Mouse (Mus musculus) layer of hippocampus, postnatal 14 days (tissue): ENCODE data around the gene Cdh12. TPM values are rescaled to one million over a fixed set of nuclear protein-coding genes. Genes with fewer than 3 reads are reported as not detected.
"Not testable (repeated sequence)": the region's sequence is repeated elsewhere in the genome, so short reads cannot be mapped to it uniquely, and the experiment has no call there.

Source experiments
- DNase-seq, 2 experiments: peaks; one replicate each; pipeline ENCODE4 v3.0.0; 2021 to 2022; ENCODE audit warnings: low spot score in 2 of 2, mixed read lengths in 1 of 2
- total RNA-seq, 2 experiments: library from RNA; stranded (reverse); gene quantifications; 2 replicates each; pipeline ENCODE4 v1.2.3; 2021

Gene Cdh12
- total RNA-seq, 2 experiments from 2014 or later, result 23.6 to 28.6 TPM

DNA sequence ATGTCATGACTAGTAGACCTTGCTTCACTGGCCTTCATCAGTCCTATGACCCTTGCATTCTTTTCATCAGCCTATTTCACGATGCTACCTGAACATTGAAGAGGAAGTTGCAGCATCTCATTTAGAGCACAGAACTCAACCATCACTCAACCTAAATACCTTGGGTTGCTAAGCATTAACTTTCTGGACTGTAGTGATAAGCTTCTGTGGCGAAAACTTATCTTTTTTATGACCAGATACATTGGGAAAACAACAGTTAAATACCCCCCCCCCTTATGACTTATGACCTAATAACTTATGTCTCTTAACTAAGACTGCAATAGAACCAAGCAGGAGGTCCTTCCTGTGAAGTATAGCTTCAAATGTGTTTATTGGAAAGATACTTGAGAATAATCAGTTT, 620.2 kb downstream of the Cdh12 start:
- DNase-seq, result no peak

DNA sequence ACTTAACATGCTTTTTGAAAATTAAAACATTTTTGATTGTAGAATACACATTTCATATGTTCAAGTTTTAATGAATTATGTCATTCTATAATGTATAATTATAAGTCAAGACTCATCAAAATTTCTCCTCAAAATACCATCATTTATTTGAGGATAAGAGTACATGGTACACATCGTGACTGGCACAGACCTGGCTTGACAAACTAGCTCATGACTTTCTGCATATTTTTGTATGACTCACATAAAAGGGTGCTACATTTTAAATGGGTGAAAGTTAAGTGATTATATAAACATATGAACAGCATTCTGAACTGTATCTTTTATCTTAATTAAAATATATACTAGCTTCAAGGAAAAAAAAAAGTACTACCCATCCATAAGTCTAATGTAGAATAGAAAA, 643.8 kb downstream of the Cdh12 start:
- DNase-seq, result no peak

DNA sequence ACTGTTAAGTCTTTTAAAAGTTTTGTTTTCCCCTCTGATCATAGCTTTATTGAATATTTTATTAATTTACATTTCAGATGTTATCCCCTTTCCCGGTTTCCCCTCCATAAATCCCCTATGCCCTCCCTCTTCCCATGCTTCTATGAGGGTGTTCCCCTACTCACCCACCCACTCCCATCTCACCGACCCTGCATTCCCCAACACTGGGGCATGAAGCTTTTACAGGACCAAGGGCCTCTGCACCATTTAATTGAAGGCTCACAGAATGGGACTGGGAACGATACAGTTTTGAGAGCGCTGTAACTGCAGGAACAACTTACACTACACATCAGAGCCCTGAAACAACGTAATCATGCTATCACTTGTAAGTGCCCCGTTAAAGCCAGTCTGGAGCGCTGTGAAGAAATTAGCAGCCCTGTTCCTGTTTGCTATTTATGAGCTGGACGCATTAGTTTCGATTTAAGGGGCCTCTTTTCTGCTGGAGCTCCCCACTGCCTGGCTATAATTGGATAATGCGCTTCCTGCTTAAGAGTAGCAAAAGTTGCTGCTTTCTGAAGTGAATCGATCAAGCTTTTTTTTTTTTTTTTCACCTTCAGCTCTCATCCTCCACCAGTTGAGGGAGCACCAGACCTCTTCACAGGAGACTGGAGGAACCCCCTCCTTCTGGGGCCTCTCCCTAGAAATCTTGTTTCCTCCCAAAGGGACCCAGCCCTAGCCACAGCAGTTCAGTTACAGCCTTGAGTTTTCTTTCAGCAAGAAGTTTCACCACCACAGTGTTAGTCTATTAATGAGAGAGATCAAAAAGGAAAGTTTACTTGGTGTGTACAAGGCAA, 660.2 kb downstream of the Cdh12 start:
- peak; percentile 14 to 18 for DNase-seq

DNA sequence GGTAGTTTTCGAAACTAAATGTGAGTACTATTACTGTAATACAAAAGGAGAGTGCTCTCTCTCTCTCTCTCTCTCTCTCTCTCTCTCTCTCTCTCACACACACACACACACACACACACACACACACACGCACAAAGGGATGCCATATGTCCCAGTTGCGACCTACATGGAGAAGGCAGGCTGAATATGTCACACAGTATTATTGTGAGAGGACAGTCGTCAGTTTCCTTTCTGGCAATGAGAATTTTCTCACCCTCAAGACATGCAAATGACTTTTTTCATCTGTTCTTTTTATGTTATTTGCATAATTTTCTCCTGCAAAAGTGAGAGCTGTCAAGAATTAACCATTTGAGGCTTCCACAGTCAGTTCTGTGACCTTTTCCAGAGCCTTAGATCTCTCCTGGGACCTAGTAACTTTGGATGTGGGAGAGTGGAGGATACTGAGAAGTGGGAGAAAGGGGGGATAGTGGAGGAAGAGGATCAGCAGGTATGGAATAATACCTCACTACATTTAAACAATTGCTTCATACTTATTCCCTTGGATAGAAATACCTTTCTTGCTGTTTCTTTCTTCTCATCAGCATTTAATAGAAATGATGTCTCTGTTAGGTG, 660.9 kb downstream of the Cdh12 start:
- peak in 1 of 2 experiments; percentile 7 for DNase-seq

DNA sequence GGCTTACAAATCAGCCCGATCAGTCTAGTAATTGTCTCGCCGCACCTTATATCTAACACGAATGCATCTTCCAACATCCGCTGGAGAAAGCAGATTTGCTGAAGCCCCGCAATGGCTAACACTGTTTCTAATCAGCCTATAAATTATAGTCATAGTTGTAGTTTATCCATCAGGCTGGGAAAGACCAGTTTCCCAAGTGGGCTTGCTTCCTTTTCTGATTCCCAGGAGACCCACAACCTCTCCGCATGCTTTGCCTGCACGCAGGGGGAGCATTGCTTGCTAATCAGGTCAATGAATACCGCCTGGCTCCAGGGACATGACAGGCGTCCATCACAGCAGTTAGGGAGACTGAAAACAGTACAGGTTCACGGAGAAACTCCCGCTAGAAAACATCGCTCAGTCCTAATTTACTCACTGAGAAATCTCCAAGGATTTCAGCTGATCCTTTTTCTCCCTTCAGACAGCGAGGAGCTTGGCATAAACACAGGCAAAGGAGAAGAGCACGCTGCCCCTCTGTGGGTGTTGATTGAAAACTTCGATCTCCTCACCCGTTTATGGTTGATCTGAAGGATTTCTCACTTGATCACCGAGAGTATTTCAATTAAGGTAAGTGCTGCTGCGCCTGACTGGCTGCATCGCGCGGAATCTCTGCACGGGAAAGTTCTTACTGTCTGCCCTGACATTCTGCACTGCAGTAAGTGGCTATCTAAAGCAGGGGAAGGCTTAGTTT, 662.0 kb downstream of the Cdh12 start:
- peak; percentile 28 to 46 for DNase-seq

DNA sequence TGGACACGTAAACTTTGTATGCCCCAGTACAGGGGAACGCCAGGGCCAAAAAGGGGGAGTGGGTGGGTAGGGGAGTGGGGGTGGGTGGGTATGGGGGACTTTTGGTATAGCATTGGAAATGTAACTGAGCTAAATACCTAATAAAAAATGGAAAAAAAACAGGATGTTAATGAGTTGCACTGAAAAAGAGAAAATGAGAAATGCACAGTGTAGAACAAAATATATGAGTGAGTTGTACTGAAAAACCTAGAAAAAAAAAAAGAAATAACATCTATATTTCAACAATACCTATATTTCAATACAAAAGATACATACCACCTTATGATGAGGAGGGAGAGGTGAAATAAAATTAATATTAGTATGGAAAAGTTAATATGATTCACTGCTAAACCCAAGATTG, 665.7 kb downstream of the Cdh12 start:
- not testable (repeated sequence) for DNase-seq

DNA sequence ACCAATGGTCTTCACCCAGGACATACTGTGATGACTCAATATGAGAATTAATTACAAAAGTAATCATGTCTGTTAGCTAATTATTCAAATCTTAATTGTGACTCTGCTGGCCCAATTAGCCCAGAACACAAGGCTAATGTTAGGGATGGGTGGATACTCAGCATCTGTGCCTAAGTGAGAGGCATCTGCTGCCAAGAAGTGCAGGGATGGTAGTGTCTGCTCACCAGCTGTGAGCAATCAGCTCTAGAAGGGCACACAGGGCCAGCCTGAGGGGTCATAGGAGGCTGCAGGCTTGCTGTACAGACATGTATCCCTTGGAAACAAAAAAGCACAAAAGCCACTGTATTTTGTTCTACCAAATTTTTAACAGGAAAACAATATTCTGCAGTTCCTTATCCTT, 681.6 kb downstream of the Cdh12 start:
- peak in 1 of 2 experiments; percentile 7 for DNase-seq

DNA sequence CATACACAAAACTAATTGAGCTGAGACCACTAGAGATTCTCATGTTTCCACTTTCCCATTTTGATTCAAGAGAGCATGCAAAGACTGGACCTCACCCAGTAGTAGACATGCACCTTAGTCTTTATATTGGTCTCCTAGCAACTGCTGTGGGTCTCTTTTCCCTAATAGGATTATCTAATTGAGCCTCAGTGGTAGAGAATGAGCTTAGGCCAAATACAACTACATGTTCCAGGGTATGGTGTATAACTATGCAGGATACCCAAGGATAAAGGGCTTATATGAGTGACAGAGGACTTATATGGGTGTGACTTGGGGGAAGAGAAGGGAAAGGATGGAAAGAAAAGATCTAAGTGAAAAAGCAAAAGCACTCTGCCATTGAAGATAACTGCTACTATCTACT, 683.9 kb downstream of the Cdh12 start:
- no peak for DNase-seq

DNA sequence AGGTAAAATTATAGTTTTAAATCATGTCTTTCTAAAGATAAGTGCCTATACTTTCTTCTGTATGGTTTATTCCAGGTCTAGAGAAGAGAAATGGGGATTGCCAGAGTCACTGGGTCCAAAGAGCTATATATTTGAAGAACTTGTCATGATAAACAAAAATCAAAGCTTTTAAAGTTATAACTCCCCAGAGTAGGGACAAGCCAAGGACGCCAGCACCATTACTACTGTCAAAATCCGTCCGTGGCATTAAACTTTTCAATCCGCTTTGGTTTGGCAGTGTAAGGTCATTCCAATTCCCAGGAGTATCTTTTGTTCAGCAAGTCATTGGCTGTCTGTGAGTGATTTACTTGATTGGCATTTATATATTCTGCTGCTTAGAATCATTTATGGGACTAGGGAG, 697.8 kb downstream of the Cdh12 start:
- no peak for DNase-seq

DNA sequence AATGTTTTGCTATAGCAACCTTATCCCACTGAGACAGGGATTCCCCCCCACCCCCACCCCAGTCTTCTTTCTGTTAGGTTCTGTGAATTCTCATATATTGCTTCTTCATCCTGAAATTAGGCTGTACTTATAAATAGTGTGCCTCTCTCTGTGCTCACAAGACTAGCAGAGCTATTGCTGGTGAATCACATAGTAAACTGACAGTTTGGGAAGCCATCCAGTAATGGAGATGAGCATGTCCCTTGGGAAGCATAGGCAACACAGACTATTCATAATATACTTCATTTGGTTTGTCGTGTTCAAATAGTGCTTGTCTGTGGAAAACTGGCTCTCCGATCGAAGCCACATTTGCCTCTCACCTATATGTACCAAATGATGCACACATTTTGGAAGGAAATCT, 704.5 kb downstream of the Cdh12 start:
- DNase-seq, result peak in 1 of 2 experiments; percentile 11

DNA sequence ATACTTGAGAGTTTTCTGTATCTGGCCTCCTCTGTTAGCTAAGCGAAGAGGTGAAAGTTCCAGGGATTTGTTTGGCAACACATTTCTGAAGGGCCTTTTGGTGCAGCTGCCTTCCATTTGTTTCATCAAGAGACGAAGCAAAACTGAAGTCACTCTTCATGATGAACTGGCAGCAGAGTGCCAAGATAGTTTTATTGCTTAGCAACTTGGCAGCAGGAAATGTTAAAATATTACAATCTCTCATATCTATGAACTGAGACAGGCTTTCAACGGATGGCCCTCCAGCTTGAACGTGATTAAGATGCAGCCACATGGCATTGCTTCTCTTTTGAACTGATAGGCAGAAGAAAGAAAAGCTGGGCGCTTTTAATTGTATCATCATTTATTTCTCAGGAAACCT, 730.7 kb downstream of the Cdh12 start:
- peak; percentile 32 to 82 for DNase-seq

DNA sequence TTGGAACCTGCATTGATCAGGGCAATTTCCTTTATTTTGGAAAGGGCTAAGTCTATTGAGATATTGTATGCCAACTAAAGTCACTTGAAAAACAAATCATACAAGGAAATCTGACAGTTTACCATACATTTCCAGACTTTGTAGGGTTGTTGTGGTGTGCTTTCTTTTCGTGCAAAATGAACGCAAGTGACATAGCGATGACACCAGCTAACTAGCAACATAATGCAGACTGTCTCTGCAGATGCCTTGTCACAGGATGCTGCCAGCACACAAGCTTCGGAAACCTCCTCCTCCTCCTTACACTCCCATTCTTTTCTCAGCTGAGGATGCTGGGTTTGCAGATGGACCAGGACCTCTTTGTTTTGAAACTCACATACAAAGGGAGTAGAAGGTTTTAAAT, 731.1 kb downstream of the Cdh12 start:
- DNase-seq, result peak; percentile 13 to 34

DNA sequence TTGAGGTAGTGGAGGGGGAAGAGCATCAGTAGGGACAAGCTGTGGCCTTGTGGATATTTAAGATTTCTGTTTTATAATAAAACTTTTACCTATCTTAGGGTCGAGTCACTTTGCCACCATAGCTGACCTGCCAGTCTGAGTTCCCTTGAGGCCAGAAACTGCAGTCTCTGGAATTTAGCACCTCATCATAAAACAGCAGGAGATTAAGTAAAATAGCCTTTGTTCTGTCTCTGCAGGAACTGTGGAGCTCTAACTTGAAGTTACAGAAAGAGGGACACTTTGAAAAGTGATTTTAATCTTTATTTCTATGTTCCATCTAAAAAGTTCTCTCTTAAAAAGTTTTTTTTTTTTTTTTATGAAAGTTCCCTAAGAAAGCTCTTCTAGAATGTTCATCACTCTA, 736.7 kb downstream of the Cdh12 start:
- no peak for DNase-seq

DNA sequence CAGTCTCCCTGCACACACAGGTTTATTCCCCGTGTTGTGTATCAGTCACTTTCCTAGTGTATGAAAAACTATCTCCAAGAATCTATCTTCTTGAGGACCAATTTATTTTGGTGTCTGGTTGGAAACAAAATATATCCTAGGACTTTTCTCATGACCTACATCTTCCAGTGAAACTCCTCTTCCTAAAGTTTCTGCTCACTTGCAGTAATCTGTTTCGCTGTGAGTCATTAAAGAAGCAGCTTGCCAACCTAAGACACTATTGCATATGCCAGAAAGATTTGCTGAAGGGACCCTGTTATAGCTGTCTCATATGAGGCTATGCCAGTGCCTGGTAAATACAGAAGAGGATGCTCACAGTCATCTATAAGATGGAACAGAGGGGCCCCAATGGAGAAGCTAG, 761.0 kb downstream of the Cdh12 start:
- not testable (repeated sequence) for DNase-seq

DNA sequence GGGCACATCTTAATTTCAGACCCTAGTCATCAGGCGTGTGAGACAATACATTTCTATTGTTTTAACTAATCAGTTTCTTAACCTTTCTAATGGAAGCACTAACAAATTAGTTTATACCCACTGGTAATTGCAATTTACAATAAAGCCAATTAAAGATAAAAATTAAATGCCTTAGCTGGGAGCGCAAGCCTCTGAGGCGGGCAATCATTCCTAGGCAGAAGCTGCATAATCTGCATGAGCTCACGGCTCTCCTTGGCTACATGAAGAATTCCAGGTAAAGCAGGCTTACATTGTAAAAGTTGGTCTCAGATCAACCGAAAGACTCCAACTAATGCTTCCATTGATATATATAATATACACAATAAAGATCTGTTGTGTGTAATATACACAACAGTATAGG, 773.9 kb downstream of the Cdh12 start:
- no peak for DNase-seq

DNA sequence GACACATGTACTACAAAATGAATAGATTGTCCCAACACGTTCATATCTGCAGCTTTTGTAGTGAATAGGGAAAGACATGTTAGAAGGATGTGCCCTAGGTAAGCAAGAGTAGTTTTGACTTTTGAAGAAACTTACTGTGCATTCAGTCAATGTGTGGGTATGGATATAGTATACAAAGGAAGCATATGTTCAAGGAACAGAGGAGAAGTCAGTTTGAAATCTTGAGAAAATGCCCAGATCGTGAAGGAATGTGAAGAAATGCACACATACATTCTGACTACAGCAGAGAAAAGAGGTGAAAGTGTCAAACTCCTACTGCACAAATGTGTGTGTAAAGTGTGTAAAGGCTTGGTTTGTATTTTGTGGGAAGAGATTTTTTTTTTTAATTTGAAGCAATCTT, 812.3 kb downstream of the Cdh12 start:
- no peak for DNase-seq

DNA sequence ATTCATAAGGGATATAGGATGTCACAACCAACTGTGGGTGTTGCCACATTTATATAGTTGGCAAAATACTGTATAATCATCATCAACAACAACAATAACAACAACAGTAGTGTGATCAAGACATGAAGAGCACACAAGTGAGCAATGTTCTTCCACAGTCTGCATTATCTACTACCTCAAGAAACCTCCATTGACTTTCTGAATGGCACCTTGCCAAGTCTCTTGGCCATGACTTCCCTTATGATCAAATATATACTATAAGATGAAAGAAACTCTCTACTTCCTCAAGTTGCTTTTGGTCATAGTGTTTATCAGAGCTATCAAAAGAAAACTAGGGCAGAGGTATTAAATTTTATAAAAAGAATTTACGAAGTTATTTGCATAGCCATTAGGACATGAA, 820.8 kb downstream of the Cdh12 start:
- DNase-seq, result no peak

DNA sequence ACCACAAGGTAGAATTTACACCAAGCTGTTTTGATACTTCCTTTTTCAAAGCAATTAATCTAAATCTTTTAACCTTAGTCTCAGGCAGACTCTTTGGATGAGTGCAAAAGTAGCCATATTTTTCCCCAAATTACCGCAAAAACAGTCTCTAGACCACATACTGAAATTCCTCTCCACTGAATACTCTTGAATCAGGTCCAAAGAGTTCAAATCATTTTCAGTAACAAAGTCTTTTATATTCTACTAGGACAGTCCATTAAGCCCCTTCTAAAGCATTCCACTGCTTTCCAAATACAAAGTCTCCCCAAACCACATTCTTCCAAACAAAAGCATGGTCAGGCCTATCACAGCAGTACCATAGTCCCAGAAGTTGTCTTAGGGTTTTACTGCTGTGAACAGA, 848.0 kb downstream of the Cdh12 start:
- DNase-seq, result no peak

DNA sequence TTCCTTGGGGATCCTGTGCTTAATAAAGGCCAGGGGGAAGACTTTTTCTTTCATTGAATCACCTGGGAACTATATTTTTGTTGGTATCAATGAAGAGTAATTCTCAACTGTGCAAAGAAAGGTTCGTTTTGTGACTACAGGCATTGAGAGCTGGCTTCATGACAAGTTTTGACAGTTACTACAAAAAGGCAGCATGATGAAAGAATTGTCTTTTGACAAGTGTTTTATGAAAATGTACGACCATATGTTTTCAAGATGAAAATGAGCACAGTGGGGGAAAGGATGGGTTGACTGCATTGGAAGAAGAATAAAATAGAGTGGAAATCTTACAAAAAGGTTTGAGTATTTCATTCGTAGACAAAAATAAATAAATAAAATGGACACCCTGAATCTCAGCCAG, 866.4 kb downstream of the Cdh12 start:
- DNase-seq, result peak in 1 of 2 experiments; percentile 20

DNA sequence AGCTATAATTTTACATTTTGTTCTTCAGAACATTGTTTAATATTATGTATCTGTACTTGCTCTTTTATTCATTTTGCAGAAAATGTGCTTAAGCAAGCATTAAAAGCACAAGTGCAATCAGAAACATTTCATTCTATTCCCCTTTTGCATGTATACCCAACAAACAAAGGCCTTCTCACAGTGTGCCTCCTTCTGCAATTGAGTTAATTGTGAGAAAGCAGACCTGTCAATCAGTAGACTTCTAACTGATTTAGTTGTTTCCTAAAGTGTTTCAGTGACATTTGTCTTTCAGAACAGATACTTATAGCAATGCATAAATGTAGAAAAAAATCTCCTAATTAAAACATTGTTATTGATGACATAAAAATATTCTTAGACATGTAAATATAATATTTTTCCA, 894.8 kb downstream of the Cdh12 start:
- no peak for DNase-seq

DNA sequence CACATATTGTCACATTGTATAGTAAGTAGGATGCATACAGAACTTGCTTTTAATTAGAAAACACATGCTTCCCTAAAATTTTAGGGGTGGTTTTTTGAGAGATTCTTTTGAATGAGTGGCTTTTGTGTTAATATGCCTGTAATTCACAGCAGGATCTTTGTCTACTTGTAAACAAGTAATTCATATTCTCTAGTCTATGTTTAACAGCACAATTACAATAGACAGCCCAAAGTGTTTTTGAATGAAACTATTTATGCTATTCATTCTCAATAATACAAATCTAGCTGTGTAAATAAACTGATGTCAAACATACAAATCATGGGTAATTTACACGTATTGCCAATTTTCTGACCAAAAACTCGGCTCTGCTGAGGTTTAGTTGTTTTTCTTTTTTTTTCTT, 895.3 kb downstream of the Cdh12 start:
- DNase-seq, result no peak

DNA sequence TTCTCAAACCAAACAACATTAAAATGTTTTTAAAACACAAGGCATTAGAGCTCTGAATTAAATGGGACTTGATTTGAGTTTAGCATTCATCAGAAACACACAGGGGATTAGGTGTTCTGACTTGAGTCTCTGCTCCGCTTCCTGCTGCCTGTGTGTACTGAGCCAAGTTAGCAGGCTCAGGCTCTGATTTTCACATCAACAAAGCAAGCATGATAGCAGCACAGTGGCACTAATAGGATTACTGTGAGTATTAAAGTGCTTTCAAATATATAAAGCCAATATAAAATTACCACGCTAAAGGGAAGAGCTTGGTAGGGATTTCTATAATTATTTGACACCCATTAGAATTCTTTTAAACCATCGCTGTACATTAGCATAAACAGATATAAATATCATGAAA, 895.7 kb downstream of the Cdh12 start:
- no peak for DNase-seq
